Mouse (Mus musculus): ENCODE measurements around the gene Lsm4. TPM values are rescaled to one million over a fixed set of nuclear protein-coding genes. Genes with fewer than 3 reads are reported as not detected.

Gene Lsm4
- total RNA-seq, 2 experiments from 2014 or later: 85.2 to 93.7 TPM

GRCm38 (mm10) chr8:70677451-70678080 lies 4.5 kb downstream of the Lsm4 start:
- no peak for DNase-seq
- intact Hi-C loops (cut with DNase I): no loop called here

GRCm38 (mm10) chr8:70678679-70679078 lies 5.6 kb downstream of the Lsm4 start:
- intact Hi-C loops (cut with DNase I): no loop called here
- no peak for DNase-seq

GRCm38 (mm10) chr8:70679404-70679803 lies 6.4 kb downstream of the Lsm4 start:
- no peak for DNase-seq
- intact Hi-C loops (cut with DNase I): no loop called here

GRCm38 (mm10) chr8:70680039-70680438 lies 7.0 kb downstream of the Lsm4 start:
- DNase-seq: no peak
- intact Hi-C loops (cut with DNase I): no loop called here

- no peak for DNase-seq
- intact Hi-C loops (cut with DNase I): no loop called here
These were observed 8.4 kb downstream of the Lsm4 start for GRCm38 (mm10) chr8:70681410-70681809.

- no peak for DNase-seq
These were observed 9.1 kb downstream of the Lsm4 start for GRCm38 (mm10) chr8:70682193-70682592.

GRCm38 (mm10) chr8:70682692-70683091 lies 9.6 kb downstream of the Lsm4 start:
- intact Hi-C loops (cut with DNase I): no loop called here

More at GRCm38 (mm10) chr8:70682193-70682592, 9.1 kb downstream of the Lsm4 start:
- intact Hi-C loops (cut with DNase I): no loop called here

GRCm38 (mm10) chr8:70684291-70684690 lies 11.2 kb downstream of the Lsm4 start:
- intact Hi-C loops (cut with DNase I): no loop called here
- DNase-seq: no peak

More at GRCm38 (mm10) chr8:70682692-70683091, 9.6 kb downstream of the Lsm4 start:
- DNase-seq: no peak

- DNase-seq: peak; percentile 75
- intact Hi-C loops (cut with DNase I): no loop called here
These were observed 14.5 kb downstream of the Lsm4 start for GRCm38 (mm10) chr8:70687576-70687975.

- intact Hi-C loops (cut with DNase I): no loop called here
- no peak for DNase-seq
These were observed 15.1 kb downstream of the Lsm4 start for GRCm38 (mm10) chr8:70688136-70688535.

GRCm38 (mm10) chr8:70689892-70690390 lies 16.9 kb downstream of the Lsm4 start:
- intact Hi-C loops (cut with DNase I): no loop called here

GRCm38 (mm10) chr8:70691230-70691629 lies 18.2 kb downstream of the Lsm4 start:
- intact Hi-C loops (cut with DNase I): no loop called here
- no peak for DNase-seq

More at GRCm38 (mm10) chr8:70689892-70690390, 16.9 kb downstream of the Lsm4 start:
- no peak for DNase-seq

- intact Hi-C loops (cut with DNase I): no loop called here
- peak; percentile 40 for DNase-seq
These were observed 18.7 kb downstream of the Lsm4 start for GRCm38 (mm10) chr8:70691727-70692231.

GRCm38 (mm10) chr8:70693636-70694035 lies 20.6 kb downstream of the Lsm4 start:
- DNase-seq: no peak

GRCm38 (mm10) chr8:70695318-70696018 lies 22.4 kb downstream of the Lsm4 start:
- intact Hi-C loops (cut with DNase I): no loop called here

More at GRCm38 (mm10) chr8:70693636-70694035, 20.6 kb downstream of the Lsm4 start:
- intact Hi-C loops (cut with DNase I): no loop called here

GRCm38 (mm10) chr8:70696019-70696885 lies 23.2 kb downstream of the Lsm4 start:
- intact Hi-C loops (cut with DNase I): no loop called here
- DNase-seq: peak; percentile 86

More at GRCm38 (mm10) chr8:70695318-70696018, 22.4 kb downstream of the Lsm4 start:
- DNase-seq: peak; percentile 48

GRCm38 (mm10) chr8:70696946-70697345 lies 23.9 kb downstream of the Lsm4 start:
- intact Hi-C loops (cut with DNase I): no loop called here
- no peak for DNase-seq

GRCm38 (mm10) chr8:70697366-70698250 lies 24.6 kb downstream of the Lsm4 start:
- intact Hi-C loops (cut with DNase I): no loop called here

GRCm38 (mm10) chr8:70698310-70699109 lies 25.5 kb downstream of the Lsm4 start, which contains the start of gene Jund:
Gene Jund, plus strand, starts transcription at chr8:70698949.
- intact Hi-C loops (cut with DNase I): no loop called here
- peak; percentile 99 for DNase-seq

More at GRCm38 (mm10) chr8:70697366-70698250, 24.6 kb downstream of the Lsm4 start:
- no peak for DNase-seq
